Mouse (Mus musculus) lung, postnatal 10 days (tissue): ENCODE results near the gene Tas2r122.
"Not testable (repeated sequence)": the region's sequence is repeated elsewhere in the genome, so short reads cannot be mapped to it uniquely, and the experiment has no call there.

Source experiments
- DNase-seq: peaks from one replicate; pipeline ENCODE4 v3.0.0; 2021

Gene Tas2r122

DNA sequence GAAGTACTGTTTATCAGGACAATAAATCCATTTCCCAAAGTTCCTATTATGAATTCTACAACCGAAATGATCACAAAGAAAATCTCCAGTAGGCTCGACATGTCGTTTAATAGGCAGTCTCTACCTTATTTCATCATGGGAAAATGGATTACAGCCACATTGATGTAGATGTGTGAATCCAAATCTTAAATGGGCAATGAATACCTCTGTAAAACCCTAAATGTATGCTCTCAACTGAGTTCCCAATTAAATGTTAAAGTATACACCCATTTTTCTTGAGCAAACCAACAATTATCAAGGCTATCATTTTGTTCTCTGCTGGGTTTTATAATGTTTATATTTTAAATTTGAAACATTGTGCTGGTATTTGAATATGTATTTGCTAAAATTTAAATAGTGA, at the start of gene Tas2r122:
Gene Tas2r122, minus strand, starts transcription at position 101 of the 400 bp plus-strand sequence.
- DNase-seq, result no peak

- no peak for DNase-seq
Observed at GRCm38 (mm10) chr6:132754430-132754829, 42.7 kb upstream of the Tas2r122 start, which contains the start of gene Tas2r124. Gene Tas2r124, plus strand, starts transcription at chr6:132754730.

GRCm38 (mm10) chr6:132750206-132750605, 38.5 kb upstream of the Tas2r122 start:
- no peak for DNase-seq

DNA sequence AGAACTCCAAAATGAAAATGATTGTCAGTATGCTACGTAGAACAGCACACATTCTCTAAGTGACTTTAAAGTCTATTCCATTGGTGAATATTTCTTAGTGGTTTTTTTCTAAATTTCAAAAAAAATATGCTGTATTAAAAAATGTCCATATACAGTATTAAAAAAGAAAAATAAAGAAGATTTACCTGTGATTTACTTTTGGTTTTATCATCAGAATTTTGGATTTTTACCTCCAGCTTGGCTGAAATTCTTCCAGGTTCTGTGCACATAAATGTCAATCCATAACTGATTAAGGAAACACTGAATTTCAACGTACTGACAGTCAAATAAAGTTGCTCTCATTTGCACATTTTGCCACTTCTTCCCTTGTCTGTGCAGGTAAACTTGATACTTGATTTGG, 26.2 kb upstream of the Tas2r122 start, which contains the start of gene Tas2r115:
Gene Tas2r115, minus strand, starts transcription at position 101 of the 400 bp plus-strand sequence.
- DNase-seq, result no peak

GRCm38 (mm10) chr6:132700907-132701306, 10.8 kb downstream of the Tas2r122 start, which contains the start of gene Tas2r121:
Gene Tas2r121, minus strand, starts transcription at chr6:132701007.
- no peak for DNase-seq

DNA sequence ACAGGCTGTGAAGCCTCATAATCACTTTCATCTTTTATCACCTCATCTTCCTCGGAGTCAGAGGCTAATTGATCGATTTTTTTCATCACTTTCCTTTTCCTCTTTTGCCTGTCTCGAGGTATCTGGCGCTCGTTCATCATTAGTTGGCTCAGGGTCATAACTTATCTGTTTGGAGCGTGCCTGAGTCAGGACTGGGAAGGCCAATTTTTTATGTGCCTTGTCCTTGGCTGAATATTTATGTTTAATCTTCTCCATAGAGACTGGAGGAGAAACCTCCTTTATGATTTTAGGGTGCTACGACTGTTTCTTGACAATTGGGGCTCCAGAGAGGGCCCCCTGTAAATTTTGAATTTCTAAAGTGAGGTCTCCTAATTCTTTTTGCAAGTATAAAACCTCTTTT, 20.1 kb downstream of the Tas2r122 start:
- DNase-seq, result not testable (repeated sequence)
